Mouse (Mus musculus) forebrain, embryonic 11.5 days (tissue): Measurements from ENCODE around the gene Abhd8. TPM values are rescaled to one million over a fixed set of nuclear protein-coding genes. Genes with fewer than 3 reads are reported as not detected.

Experiments
- ATAC-seq: fragments of 200-750 bp; cut with Nextera tagmentation; replicated peaks from 2 replicates; pipeline ENCODE4 v1.8.0; 2017; ENCODE audit warnings: moderate TSS enrichment; ENCODE audit not compliant: low FRiP score
- DNase-seq: peaks from one replicate; pipeline ENCODE4 v3.0.0-alpha.2; 2017; ENCODE audit warnings: low spot score
- H3K27ac ChIP-seq: fragments of 300-500 bp; sonication (generic); 2 replicates; pipeline ENCODE4 v1.5.1; 2014; ENCODE audit warnings: low read depth, low read length
- H3K27me3 ChIP-seq: fragments of 300-500 bp; sonication (generic); 2 replicates; pipeline ENCODE4 v1.6.1; 2014; ENCODE audit warnings: mild to moderate bottlenecking, low read length, mixed read lengths; ENCODE audit not compliant: control insufficient read depth, insufficient read depth
- H3K36me3 ChIP-seq: fragments of 300-500 bp; sonication (generic); 2 replicates; pipeline ENCODE4 v1.6.1; 2014; ENCODE audit warnings: mild to moderate bottlenecking, low read length, moderate library complexity, mixed read lengths; ENCODE audit not compliant: control insufficient read depth, insufficient read depth
- H3K4me1 ChIP-seq: fragments of 300-500 bp; sonication (generic); replicated peaks from 2 replicates; pipeline ENCODE4 v1.6.1; 2014; ENCODE audit warnings: low read length, mixed read lengths; ENCODE audit not compliant: control insufficient read depth, insufficient read depth
- H3K4me2 ChIP-seq: fragments of 300-500 bp; sonication (generic); 2 replicates; pipeline ENCODE4 v1.6.1; 2014; ENCODE audit warnings: low read depth, mild to moderate bottlenecking, low read length, moderate library complexity, mixed read lengths; ENCODE audit not compliant: severe bottlenecking
- H3K4me3 ChIP-seq: fragments of 300-500 bp; sonication (generic); 2 replicates; pipeline ENCODE4 v1.5.1; 2014; ENCODE audit warnings: low read depth, low read length
- H3K9ac ChIP-seq: fragments of 300-500 bp; sonication (generic); 2 replicates; pipeline ENCODE4 v1.6.1; 2014; ENCODE audit warnings: low read length
- H3K9me3 ChIP-seq: fragments of 300-500 bp; sonication (generic); 2 replicates; pipeline ENCODE4 v1.6.1; 2016; ENCODE audit warnings: low read length, mixed read lengths; ENCODE audit not compliant: control insufficient read depth
- whole genome bisulfite sequencing: fragments of 180-500 bp; shearing (Covaris S2); extraction: QIAGEN DNeasy Blood & Tissue Kit; methylation state at CpG from one replicate; pipeline ENCODE4 v1.1.7; 2014; 5-methylcytosine and 5-hydroxymethylcytosine counted together
- polyA plus RNA-seq: library from polyadenylated mRNA; unstranded; fragments of >200 nt; fragmentation: Nextera tagmentation; extraction: Ambion mirVana; gene quantifications from 2 replicates; pipeline ENCODE4 v1.2.1, GENCODE M21; 2014

Gene Abhd8
- polyA plus RNA-seq, 1 experiment from 2014 or later = 76.6 TPM

DNA sequence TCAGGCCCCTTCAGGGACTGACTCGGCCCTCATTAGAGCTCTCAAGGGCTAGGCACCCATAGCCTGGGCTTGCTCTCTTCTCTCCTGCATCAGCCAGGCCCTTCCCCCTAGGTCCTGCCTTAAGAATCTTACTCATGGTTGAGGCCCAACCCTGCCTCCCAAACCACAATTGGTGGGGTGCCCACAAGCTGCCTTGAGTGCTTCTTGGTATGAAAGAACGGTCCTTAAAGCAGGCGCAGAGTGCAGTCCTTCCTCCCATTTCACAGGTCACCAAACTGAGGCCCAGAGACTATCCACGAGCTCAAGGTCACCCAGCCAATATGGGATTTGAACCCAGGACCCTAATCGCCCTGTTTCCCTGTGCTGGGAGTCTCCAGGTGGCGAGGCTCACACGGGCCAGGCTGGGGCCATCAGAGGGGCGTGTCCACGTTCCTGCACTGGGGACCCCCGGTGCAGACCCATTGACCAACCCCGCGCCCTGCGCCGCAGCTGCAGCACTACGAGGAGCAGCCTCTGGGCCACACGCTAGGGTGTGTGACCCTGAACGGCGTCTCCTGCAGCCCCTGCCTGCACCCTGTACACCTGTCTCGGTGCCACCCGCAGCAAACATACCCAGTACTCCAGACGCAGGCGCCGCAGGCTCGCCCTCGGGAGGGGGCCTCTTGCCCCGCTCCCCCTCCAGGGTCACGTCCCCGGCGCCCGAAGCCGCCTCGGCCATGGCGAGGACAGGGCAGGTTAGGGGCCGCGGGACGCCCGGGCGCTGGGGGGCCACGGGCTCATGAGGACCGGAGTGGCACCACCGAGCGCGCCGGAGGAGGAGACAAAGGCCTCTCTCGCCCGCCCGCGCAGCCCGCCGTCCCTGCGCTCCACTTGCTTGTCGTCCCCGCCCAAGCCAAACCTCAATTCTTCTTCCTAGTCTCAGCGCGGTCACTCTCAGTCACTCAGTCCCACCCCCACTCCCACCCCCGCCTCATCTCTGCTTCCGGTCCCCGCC lies 22.0 kb upstream of the Abhd8 start, which contains the start of gene Ano8:
Gene Ano8 (minus strand): TSS at position 822 of the 994 bp plus-strand sequence.
- DNase-seq = peak; percentile 93
- Histone ChIP-seq H3K27ac (peak within 1 kb of the TSS; percentile 78), H3K9me3 (no peaks in the 10 kb centered on the region), H3K4me3 (peak within 1 kb of the TSS; percentile 92), H3K4me2 (peak within 1 kb of the TSS; percentile 68), H3K27me3 (no peaks in the 10 kb centered on the region), H3K4me1 (peaks cover 14% of the 10 kb centered on the region), H3K9ac (peak within 1 kb of the TSS; percentile 98), H3K36me3 (no peaks in the 10 kb centered on the region; the same call in 1 of the 2 replicates)
- 5% methylated on average over 56 of the region's 58 CpGs for WGBS
- peak; percentile 70 for ATAC-seq

DNA sequence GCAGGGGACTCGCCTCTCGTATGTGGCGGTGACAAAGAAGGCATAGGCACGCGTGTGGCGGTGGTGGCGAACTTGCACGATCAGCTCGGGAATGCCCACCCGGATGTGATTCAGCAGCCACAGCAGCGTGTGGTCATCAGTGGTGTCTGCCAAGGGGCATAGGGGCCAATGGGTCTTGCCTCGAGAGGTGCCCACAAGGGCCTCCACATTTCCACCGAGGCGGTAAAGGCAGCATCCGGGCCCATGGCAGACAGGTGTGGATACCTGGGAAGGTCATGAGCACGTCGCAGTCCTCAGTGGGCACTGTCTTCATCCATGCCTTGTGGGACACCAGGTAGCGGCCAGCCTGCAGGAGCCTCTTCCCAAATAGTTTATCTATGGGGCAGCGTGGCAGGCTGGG lies 21.3 kb upstream of the Abhd8 start:
- H3K36me3 ChIP-seq = no peaks in the 10 kb centered on the region; the same call in none of the 2 replicates
- DNase-seq (no peak), ATAC-seq (no peak)
- H3K27me3 ChIP-seq = no peaks in the 10 kb centered on the region
- H3K9me3 ChIP-seq = no peaks in the 10 kb centered on the region
- H3K4me2 ChIP-seq = peak overlapping the region; percentile 68
- H3K4me3 ChIP-seq = peak overlapping the region; percentile 92
- 92% methylated on average over 19 of the region's 19 CpGs for WGBS
- H3K4me1 ChIP-seq = peaks cover 14% of the 10 kb centered on the region
- H3K27ac ChIP-seq = no peak overlapping the region
- H3K9ac ChIP-seq = peak overlapping the region; percentile 98

DNA sequence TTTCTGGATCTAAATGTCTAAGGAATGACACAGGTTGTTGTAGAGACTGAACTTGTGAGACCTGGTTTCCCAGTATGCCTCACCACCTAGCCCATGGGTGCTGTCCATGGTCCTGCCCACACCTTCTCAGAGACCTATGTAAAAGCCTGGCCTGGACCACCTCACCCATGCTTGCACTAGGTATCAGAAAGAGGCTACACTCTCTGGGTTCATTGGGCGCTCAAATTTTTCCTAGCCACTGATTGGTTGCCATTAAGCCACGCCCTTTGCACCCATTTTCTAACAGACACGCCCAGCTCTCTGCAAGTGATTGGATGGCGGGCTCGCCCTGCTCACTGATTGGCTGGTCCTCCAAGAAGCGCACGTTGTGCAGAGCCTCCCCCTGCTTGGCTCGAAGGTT lies 20.5 kb upstream of the Abhd8 start:
- H3K27me3 ChIP-seq = no peaks in the 10 kb centered on the region
- H3K9ac ChIP-seq = no peak overlapping the region
- no peaks in the 10 kb centered on the region; the same call in none of the 2 replicates for H3K36me3 ChIP-seq
- no peak overlapping the region for H3K27ac ChIP-seq
- no peak for ATAC-seq
- 49% methylated on average over 8 of the region's 8 CpGs for WGBS
- no peaks in the 10 kb centered on the region for H3K9me3 ChIP-seq
- peak; percentile 64 for DNase-seq
- H3K4me1 ChIP-seq = peaks cover 6% of the 10 kb centered on the region
- no peak overlapping the region for H3K4me3 ChIP-seq
- no peak overlapping the region for H3K4me2 ChIP-seq

DNA sequence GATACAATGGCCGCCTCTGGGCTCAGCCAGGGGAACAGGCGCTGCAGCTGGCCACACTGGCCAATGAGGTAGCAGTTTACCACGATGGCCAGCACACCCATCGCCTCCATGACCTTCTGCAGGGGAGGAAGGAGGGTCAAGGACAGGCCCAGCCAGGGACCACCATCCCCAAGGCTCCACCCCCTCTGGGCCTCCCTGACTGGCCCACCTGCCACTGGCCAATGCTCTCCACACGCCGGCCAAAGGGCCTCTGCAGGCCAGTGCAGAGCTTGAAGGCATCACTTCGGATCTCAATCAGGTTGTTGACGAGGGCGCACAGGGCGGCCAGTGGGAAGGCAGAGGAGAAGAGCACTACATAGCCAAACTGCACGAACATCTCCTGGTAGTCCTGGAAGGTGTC lies 15.5 kb upstream of the Abhd8 start:
- DNase-seq (no peak), ATAC-seq (no peak)
- Histone ChIP-seq H3K9ac (no peak overlapping the region), H3K4me2 (no peak overlapping the region), H3K36me3 (no peaks in the 10 kb centered on the region; the same call in none of the 2 replicates), H3K27ac (no peak overlapping the region), H3K27me3 (no peaks in the 10 kb centered on the region), H3K9me3 (no peaks in the 10 kb centered on the region), H3K4me3 (no peak overlapping the region), H3K4me1 (peaks cover 4% of the 10 kb centered on the region)
- 93% methylated on average over 11 of the region's 11 CpGs for WGBS

DNA sequence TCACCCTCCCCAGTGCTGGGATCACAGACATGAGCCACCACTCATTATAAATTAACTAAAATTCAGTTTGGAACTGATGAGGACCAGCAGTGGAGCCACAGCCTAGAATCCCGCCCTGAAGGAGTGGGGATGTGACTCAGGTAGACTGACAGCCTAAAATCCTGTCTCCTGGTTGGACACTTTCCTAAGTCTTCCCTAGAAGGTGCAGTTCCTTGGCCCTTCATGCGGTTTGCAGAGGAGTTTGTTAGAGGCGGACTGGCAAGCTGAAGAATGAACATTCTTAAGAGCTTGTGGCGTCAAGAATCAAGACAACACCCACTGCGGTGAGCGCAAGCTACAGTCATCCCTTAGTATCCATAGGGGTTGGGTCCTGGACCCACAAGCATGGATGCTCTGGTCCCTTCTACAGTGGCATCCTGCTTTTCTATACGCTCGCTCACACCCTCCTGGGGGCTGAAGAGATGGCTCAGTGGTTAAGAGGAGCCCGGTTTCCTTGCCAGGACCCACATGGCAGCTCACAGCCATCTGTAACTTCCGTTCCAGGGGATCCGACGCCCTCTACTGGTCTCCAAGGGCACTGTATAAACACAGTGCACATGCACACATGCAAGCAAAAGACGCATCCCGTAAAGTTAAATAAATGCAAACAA lies 13.9 kb upstream of the Abhd8 start:
- peak overlapping the region; percentile 51 for H3K4me3 ChIP-seq

DNA sequence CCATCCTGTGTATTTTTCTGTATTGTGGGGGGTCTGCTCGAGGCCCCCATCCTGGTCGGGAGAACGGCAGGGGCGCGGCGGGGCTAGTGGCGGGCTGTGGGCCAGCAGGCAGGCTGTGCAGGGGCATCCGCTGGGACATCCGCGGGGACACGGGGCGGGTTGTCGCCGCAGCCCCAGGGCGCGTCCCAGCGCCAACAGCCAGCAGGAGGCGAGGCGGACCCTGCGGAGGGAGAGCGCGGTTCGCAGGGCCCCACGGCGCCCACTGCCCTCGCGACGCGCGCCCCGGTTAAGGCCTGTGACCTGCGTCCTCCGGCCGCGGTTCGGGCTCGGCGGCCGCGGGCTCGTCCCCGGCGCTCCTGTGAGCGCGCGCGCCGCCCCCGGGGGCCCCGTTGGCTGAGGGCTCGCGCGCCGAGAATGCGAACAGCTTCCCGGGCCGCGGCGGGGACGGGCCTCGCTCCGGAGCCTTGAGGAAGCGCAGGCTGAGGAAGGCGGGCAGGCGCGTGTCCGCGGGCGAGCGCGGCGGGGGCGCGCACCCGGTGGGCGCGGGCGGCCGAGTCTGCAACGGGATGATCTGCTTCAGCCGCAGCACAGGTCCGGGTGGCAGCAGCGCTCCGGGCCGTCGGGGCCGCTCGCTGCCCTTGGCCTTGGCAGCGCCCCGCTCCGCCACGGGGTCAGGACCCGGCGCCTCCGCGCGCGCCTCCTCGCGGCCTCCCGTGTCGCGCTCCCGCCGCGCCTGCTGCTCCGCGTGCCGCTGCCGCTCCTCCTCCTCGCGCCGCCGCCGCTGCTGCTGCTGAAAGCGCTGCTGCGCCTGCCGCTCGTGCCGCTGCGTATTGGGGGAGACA lies 12.9 kb upstream of the Abhd8 start:
- ATAC-seq (peak; percentile 70), DNase-seq (peak; percentile 88)
- Histone ChIP-seq H3K9ac (peak overlapping the region; percentile 70), H3K27me3 (no peaks in the 10 kb centered on the region), H3K27ac (peak overlapping the region; percentile 64), H3K36me3 (no peaks in the 10 kb centered on the region; the same call in none of the 2 replicates), H3K4me3 (peak overlapping the region; percentile 51), H3K4me1 (peaks cover 4% of the 10 kb centered on the region), H3K4me2 (peak overlapping the region; percentile 86), H3K9me3 (no peaks in the 10 kb centered on the region)
- WGBS = under 1% methylated on average over 117 of the region's 121 CpGs

More for the DNA sequence above, 13.9 kb upstream of the Abhd8 start:
- Histone ChIP-seq H3K9ac (peak overlapping the region; percentile 70), H3K27me3 (no peaks in the 10 kb centered on the region), H3K4me1 (peaks cover 4% of the 10 kb centered on the region), H3K36me3 (no peaks in the 10 kb centered on the region; the same call in none of the 2 replicates), H3K27ac (no peak overlapping the region), H3K9me3 (no peaks in the 10 kb centered on the region), H3K4me2 (peak overlapping the region; percentile 86)
- ATAC-seq (no peak), DNase-seq (peak; percentile 68)
- 42% methylated on average over 14 of the region's 14 CpGs for WGBS

DNA sequence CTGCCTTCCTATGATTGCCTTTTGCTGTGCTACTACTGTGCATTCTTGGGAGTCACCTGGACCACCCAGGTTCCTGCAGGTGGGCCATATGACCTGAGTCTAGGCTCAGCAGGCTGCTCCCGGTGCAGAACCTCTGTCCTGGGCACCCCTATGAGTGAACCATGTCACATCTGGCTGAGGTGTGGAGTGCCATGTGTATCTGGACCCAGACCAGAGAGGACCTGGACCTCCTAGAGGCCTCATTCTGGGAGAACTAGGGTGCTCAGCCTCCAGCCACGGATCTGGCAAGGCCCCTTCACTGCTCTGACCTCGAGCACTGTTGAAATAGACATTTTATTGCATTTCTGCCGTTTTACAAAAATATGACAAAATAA lies 12.2 kb upstream of the Abhd8 start:
- Histone ChIP-seq H3K4me3 (peak overlapping the region; percentile 51), H3K36me3 (no peaks in the 10 kb centered on the region; the same call in none of the 2 replicates), H3K9me3 (no peaks in the 10 kb centered on the region), H3K4me1 (peaks cover 4% of the 10 kb centered on the region), H3K27me3 (no peaks in the 10 kb centered on the region), H3K27ac (peak overlapping the region; percentile 64; the same call in 1 of the 2 replicates), H3K9ac (peak overlapping the region; percentile 70), H3K4me2 (peak overlapping the region; percentile 86)
- WGBS = 32% methylated on average over 4 of the region's 4 CpGs
- no peak for DNase-seq
- peak; percentile 19 for ATAC-seq
